Mouse (Mus musculus): Measurements from ENCODE around the gene Uvssa. TPM values are rescaled to one million over a fixed set of nuclear protein-coding genes. Genes with fewer than 3 reads are reported as not detected.

Gene Uvssa
- polyA plus RNA-seq, 1 experiment from 2014 or later: 7.8 TPM

DNA sequence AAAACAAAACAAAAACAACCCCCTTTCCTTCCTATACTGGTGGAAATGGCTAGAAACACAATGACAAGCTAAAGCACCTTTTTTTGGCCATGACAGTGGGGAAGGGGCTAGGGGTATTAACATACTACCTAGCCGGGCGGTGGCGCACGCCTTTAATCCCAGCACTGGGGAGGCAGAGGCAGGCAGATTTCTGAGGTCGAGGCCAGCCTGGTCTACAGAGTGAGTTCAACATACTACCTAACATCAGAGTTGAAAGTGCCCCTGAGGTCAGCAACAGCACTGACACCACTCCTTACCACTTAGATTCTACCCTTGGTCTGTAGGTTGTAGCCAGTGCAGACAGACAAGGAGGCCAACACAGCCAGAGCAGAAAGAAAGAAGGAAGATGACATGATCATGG is 29.1 kb upstream of the Uvssa start:
- Histone ChIP-seq H3K9ac (replicated peaks) (no peak overlapping the region), H3K4me2 (no peak overlapping the region), H3K27ac (replicated peaks) (no peak overlapping the region), H3K9me3 (replicated peaks) (no peaks in the 10 kb centered on the region), H3K27me3 (replicated peaks) (no peaks in the 10 kb centered on the region), H3K36me3 (no peaks in the 10 kb centered on the region), H3K4me3 (replicated peaks) (no peak overlapping the region), H3K4me1 (peaks cover 6% of the 10 kb centered on the region; the same call in 1 of the 2 replicates)
- 97% methylated on average over 5 of the region's 5 CpGs for WGBS
- no peak for ATAC-seq (ENCODE audit: low FRiP score)

DNA sequence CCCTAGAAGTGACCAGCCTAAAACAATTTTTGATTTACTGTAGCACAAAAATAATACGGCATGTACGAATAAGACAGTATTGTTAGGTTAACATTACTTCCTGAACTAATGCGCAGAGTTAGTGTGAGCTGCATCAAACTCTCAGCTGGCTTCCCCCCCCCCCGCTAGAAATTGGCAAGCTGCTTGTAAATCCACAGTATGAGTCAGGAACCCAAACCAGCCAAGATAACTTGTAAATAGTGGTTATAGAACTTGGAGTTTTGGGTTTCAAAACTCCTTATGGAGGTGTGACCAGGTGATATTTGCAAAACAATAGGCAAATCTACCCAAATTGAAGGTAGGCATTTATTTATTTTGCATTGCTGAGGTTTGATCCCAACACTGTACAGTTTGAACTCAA is 28.6 kb upstream of the Uvssa start:
- WGBS: 76% methylated on average over 4 of the region's 4 CpGs
- Histone ChIP-seq H3K27ac (replicated peaks) (no peak overlapping the region), H3K9me3 (replicated peaks) (no peaks in the 10 kb centered on the region), H3K9ac (replicated peaks) (no peak overlapping the region), H3K4me3 (replicated peaks) (no peak overlapping the region), H3K4me2 (no peak overlapping the region), H3K27me3 (replicated peaks) (no peaks in the 10 kb centered on the region), H3K4me1 (peaks cover 6% of the 10 kb centered on the region; the same call in 1 of the 2 replicates), H3K36me3 (no peaks in the 10 kb centered on the region)
- no peak for ATAC-seq (ENCODE audit: low FRiP score)

DNA sequence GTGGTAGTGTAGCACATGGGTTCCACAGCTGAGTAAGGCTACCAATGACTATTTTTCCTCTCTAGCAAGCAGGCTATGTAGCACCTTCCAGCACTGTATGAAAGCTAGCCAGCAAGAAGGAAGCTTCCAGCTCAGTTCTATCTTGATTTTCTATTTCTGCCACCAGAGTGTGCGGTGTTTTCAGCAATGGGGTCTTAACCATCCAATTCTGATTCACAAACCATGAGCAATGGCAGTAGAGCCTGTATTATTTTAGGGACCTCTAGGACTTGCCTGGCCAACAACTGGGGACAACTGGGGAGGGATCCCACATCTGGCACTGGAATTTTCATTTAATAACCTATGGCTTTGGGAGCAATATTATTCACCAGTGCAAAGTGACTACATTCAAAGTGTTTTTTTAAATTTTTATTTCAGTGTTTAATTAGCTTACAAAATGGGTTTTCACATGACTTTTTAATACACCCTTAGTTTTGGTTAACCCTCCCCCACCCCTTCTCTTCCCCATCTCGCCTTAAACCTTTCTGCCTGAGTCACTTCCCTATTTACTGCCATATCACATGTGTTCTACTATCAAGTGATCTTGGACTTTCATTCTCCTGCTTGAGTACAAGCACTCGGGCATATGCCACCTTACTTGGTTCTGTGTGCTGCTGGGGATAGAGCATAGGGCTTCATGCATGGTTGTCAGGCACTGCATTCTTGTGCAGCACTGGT is 26.6 kb upstream of the Uvssa start:
- 83% methylated on average over 3 of the region's 3 CpGs for WGBS
- Histone ChIP-seq H3K9me3 (replicated peaks) (no peaks in the 10 kb centered on the region), H3K4me2 (no peak overlapping the region), H3K36me3 (no peaks in the 10 kb centered on the region), H3K27me3 (replicated peaks) (no peaks in the 10 kb centered on the region), H3K27ac (replicated peaks) (no peak overlapping the region), H3K4me1 (peaks cover 6% of the 10 kb centered on the region; the same call in 1 of the 2 replicates), H3K4me3 (replicated peaks) (no peak overlapping the region), H3K9ac (replicated peaks) (no peak overlapping the region)
- no peak for ATAC-seq (ENCODE audit: low FRiP score)

DNA sequence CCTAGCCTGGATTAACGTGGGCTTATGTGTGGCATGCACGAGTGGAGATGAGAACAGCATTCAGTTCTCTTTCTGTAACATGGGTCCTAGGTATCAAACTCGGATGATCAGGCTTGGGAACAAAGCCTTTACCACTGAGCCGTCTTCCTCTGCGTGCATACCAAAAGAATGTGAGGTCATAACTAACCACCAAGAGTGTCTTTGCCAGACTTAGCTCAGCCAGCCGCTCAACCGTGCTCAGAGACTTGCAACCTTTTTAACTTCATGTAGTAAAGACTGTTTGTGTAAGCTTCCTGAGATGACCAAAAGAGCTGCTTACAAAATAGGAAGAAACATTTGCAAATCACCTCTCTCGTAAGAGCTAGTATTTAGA is 26.1 kb upstream of the Uvssa start:
- H3K27me3 ChIP-seq (replicated peaks): no peaks in the 10 kb centered on the region
- H3K9me3 ChIP-seq (replicated peaks): no peaks in the 10 kb centered on the region
- ATAC-seq (ENCODE audit: low FRiP score): no peak
- no peak overlapping the region for H3K4me2 ChIP-seq
- no peaks in the 10 kb centered on the region for H3K36me3 ChIP-seq
- WGBS: 84% methylated on average over 8 of the region's 8 CpGs
- no peak overlapping the region for H3K9ac ChIP-seq (replicated peaks)
- H3K4me1 ChIP-seq: peaks cover 6% of the 10 kb centered on the region; the same call in 1 of the 2 replicates
- H3K4me3 ChIP-seq (replicated peaks): no peak overlapping the region
- H3K27ac ChIP-seq (replicated peaks): no peak overlapping the region

DNA sequence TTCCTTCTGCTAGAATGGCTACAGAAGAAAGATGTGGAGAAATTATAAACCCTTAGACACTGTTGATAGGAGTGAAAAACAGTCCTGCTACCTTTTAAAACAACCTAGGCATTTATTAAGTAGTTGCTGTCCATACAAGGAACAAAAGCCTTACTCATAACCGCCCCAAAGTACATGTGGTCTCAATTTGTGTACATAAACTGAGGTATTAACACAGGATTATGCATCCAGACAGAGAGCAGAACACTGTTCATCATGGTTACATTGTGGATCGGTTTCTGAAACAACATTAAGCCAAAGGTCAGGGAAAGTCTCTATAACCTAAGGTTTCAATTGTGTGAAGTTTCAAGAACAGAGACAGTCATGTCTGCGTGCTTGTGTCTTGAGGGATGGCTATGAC is 25.3 kb upstream of the Uvssa start:
- H3K27ac ChIP-seq (replicated peaks): no peak overlapping the region
- no peak for ATAC-seq (ENCODE audit: low FRiP score)
- H3K27me3 ChIP-seq (replicated peaks): no peaks in the 10 kb centered on the region
- H3K4me1 ChIP-seq: peaks cover 6% of the 10 kb centered on the region; the same call in 1 of the 2 replicates
- H3K4me3 ChIP-seq (replicated peaks): no peak overlapping the region
- H3K36me3 ChIP-seq: no peaks in the 10 kb centered on the region
- H3K9me3 ChIP-seq (replicated peaks): no peaks in the 10 kb centered on the region
- H3K9ac ChIP-seq (replicated peaks): no peak overlapping the region
- no peak overlapping the region for H3K4me2 ChIP-seq
- 88% methylated on average over 3 of the region's 3 CpGs for WGBS

DNA sequence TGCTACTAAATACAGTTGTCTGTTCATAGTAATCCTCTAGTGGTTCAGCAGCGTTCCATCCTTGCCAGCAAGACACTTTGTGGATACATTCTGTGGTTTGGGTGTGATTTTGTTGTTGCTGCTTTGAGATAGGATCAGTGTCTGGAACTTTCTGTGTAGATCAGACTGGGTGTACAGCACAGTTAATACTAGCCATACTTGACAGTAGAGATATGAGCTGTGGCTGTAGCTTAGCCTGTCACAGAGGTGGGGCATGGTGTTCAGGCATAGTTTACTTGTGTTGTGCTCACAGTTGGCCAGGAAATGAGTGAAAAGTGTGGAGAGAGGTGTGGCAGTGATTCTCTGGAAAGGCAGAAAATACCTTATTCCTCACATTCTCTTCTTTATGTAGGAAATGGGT is 20.9 kb upstream of the Uvssa start:
- no peak overlapping the region for H3K9ac ChIP-seq (replicated peaks)
- H3K4me2 ChIP-seq: no peak overlapping the region
- no peaks in the 10 kb centered on the region for H3K9me3 ChIP-seq (replicated peaks)
- H3K4me1 ChIP-seq: no peaks in the 10 kb centered on the region
- peaks cover 39% of the 10 kb centered on the region for H3K36me3 ChIP-seq
- WGBS: 100% methylated on average over 1 of the region's 1 CpGs
- ATAC-seq (ENCODE audit: low FRiP score): no peak
- no peak overlapping the region for H3K27ac ChIP-seq (replicated peaks)
- H3K4me3 ChIP-seq (replicated peaks): no peak overlapping the region
- no peaks in the 10 kb centered on the region for H3K27me3 ChIP-seq (replicated peaks)

DNA sequence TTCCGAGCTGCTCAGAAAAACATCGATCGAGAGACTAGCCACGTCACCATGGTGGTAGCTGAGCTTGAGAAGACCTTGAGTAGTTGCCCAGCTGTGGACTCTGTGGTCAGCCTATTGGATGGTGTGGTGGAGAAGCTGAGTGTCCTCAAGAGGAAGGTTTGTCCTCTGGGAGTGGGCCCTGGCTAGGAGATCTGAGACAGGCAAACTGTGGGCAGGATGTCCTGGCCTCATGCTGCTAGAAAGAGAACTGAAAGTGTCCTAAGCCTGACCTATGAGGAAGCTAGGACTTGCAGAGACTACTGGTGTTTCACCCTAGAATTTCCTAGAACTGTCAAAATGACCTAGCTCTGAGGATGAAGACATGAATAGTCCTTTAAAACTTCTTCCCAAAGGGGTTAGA is 19.9 kb upstream of the Uvssa start:
- Histone ChIP-seq H3K27ac (replicated peaks) (no peak overlapping the region), H3K4me2 (no peak overlapping the region), H3K4me3 (replicated peaks) (no peak overlapping the region), H3K9ac (replicated peaks) (no peak overlapping the region), H3K4me1 (no peaks in the 10 kb centered on the region), H3K27me3 (replicated peaks) (no peaks in the 10 kb centered on the region), H3K36me3 (peaks cover 48% of the 10 kb centered on the region), H3K9me3 (replicated peaks) (no peaks in the 10 kb centered on the region)
- ATAC-seq (ENCODE audit: low FRiP score): no peak
- 93% methylated on average over 4 of the region's 4 CpGs for WGBS

DNA sequence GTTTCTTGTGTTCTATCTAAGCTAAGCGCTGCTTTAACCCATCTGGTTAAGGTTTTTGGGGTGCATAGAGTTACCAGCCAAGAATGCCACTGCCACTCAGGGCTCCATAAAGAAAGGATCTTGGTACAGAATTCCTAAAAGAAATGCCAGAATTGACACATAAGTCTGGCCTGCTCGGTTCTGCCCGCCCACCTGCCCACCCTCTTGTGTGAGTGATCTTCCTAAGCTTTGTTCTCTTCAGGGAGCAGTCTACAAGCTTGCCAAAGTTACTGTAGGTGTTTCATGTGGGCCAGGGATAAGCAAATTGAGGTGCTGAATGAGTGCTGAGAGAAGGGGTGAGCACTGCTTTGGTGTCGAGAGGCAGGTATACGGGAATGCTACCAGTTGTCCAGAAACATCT is 15.1 kb upstream of the Uvssa start:
- 94% methylated on average over 5 of the region's 5 CpGs for WGBS
- H3K4me1 ChIP-seq: no peaks in the 10 kb centered on the region
- no peak overlapping the region for H3K4me2 ChIP-seq
- H3K36me3 ChIP-seq: peaks cover 93% of the 10 kb centered on the region
- no peak overlapping the region for H3K9ac ChIP-seq (replicated peaks)
- H3K27ac ChIP-seq (replicated peaks): no peak overlapping the region
- H3K27me3 ChIP-seq (replicated peaks): no peaks in the 10 kb centered on the region
- no peaks in the 10 kb centered on the region for H3K9me3 ChIP-seq (replicated peaks)
- ATAC-seq (ENCODE audit: low FRiP score): no peak
- H3K4me3 ChIP-seq (replicated peaks): no peak overlapping the region

DNA sequence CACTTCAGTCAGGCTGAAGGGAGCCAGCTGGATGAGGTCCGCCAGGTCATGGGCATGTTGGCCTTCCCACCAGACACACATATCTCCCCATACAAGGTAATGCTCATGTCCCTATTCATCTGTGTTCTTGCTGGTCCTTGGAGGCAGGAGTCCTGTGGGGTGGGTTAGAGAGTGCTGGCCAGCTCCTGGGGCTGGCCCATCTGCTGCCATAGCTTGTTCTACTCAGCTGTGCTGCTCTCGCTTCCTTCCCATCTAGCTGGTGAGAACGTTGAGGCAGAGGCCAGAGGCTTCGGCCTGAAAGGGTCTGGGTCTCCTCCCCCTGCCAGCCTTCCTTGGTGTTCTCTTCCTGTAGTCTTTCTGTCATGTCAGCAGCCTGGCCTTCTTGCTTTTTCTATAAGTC is 9.7 kb upstream of the Uvssa start:
- WGBS: 92% methylated on average over 4 of the region's 4 CpGs

DNA sequence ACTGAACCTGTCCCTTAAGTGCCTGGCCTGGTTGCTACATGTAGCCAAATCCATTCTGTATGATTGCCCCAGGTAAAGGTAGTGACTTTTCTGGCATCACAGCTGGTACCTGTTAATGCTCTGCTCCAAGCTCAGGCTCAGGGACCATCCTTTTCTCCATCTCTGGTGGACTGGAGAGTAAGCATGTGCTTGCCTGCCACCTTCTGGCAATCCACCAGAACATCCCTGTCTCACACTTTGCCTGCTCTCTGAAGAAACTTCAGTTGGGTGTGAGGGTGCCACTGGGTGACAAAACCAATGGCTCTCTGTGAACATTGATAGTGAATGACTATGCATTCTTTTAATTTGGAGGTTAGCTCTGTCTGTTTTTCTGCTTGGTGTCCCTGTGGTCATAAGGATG is 7.2 kb upstream of the Uvssa start:
- H3K27me3 ChIP-seq (replicated peaks): no peaks in the 10 kb centered on the region
- H3K36me3 ChIP-seq: peaks cover 83% of the 10 kb centered on the region
- no peak overlapping the region for H3K4me2 ChIP-seq
- H3K9me3 ChIP-seq (replicated peaks): no peaks in the 10 kb centered on the region
- H3K4me1 ChIP-seq: no peaks in the 10 kb centered on the region
- no peak for ATAC-seq (ENCODE audit: low FRiP score)
- no peak overlapping the region for H3K27ac ChIP-seq (replicated peaks)
- no peak overlapping the region for H3K4me3 ChIP-seq (replicated peaks)
- no peak overlapping the region for H3K9ac ChIP-seq (replicated peaks)

More for the DNA sequence above, 9.7 kb upstream of the Uvssa start:
- Histone ChIP-seq H3K36me3 (peaks cover 96% of the 10 kb centered on the region), H3K4me2 (no peak overlapping the region), H3K27me3 (replicated peaks) (no peaks in the 10 kb centered on the region), H3K9ac (replicated peaks) (no peak overlapping the region), H3K27ac (replicated peaks) (no peak overlapping the region), H3K4me3 (replicated peaks) (no peak overlapping the region), H3K9me3 (replicated peaks) (no peaks in the 10 kb centered on the region), H3K4me1 (no peaks in the 10 kb centered on the region)
- no peak for ATAC-seq (ENCODE audit: low FRiP score)

DNA sequence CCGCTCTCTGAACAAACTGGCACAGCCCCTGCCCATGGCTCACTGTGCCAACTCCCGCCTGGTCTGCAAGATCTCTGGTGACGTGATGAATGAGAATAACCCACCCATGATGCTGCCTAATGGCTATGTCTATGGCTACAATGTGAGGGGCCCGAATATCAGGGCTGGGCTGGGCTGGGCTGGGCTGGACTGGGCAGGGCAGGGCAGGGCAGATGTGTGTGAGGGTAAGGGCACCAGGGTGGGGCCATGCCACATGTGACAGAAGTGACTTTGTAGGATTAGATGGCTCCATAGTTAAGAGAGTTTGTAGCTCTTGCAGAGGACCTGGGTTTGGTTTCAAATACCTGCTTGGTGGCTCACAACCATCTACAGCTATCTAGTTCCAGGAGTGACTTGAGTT is 6.7 kb upstream of the Uvssa start:
- H3K36me3 ChIP-seq: peaks cover 77% of the 10 kb centered on the region
- no peak for ATAC-seq (ENCODE audit: low FRiP score)
- H3K9ac ChIP-seq (replicated peaks): no peak overlapping the region
- H3K27me3 ChIP-seq (replicated peaks): no peaks in the 10 kb centered on the region
- H3K27ac ChIP-seq (replicated peaks): no peak overlapping the region
- no peaks in the 10 kb centered on the region for H3K9me3 ChIP-seq (replicated peaks)
- H3K4me1 ChIP-seq: no peaks in the 10 kb centered on the region
- no peak overlapping the region for H3K4me2 ChIP-seq
- H3K4me3 ChIP-seq (replicated peaks): no peak overlapping the region
- 92% methylated on average over 4 of the region's 4 CpGs for WGBS

DNA sequence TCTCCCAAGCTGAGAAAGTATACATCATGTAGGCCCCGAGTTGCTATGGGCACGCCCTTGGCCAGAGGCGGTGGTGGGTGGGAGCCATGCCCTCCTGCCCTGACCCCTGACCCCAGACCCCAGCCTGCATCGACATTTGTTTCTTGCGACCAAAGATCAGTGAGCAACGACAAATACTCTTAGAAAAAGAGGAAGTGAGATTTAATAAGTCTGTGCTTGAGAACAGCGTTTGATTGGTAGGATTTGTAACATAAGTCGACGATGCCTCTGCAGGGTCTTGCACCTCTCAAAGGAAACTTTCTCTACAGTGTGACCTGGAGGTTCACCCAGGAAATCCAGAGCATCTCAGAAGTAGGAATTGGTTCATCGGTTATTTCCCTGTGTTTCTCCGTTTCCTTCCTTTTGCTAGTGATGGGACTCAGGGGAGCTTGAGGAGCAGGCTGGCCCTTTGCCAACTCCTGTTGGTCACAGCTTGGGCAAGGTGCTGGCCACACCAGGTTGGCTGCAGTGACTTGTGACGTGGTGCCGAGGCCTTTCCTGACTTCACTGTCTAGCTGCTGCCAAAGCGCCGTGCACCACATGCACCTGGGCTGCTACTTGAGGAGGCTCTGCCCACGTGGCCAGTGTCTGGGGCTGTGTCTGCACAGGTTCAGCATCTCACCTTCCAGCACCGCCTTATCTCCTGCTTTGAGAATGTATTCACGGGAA is 5.9 kb upstream of the Uvssa start:
- WGBS: 82% methylated on average over 18 of the region's 18 CpGs
- Histone ChIP-seq H3K4me2 (no peak overlapping the region), H3K36me3 (peaks cover 69% of the 10 kb centered on the region), H3K27me3 (replicated peaks) (no peaks in the 10 kb centered on the region), H3K27ac (replicated peaks) (no peak overlapping the region), H3K4me3 (replicated peaks) (no peak overlapping the region), H3K9ac (replicated peaks) (no peak overlapping the region), H3K4me1 (peaks cover 4% of the 10 kb centered on the region), H3K9me3 (replicated peaks) (no peaks in the 10 kb centered on the region)
- ATAC-seq (ENCODE audit: low FRiP score): no peak

All from neural tube, embryonic 15.5 days (tissue).